Mouse (Mus musculus): ENCODE results near the gene Fxyd2. TPM values are rescaled to one million over a fixed set of nuclear protein-coding genes. Genes with fewer than 3 reads are reported as not detected.

The Fxyd2 gene
- not detected for total RNA-seq (2023)

DNA sequence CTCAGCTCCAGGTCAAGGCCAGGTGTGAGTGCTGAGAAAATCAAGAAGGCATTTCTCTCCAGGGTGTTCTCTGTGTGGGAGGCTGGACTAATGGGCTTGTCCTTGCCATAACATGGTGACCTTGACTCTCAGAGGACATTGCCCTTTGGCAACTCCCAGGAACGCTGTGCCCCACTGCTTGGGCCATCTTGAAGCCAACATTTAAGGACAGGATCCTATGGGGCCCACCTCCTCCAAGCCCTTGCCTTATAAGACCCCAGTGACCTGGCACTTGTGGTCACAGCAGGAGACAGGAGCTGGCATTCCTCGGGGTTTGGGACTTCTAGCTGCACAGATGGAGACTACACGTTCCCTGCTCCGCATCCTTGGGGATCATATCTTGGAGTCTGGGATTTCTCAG lies at the start of gene Fxyd2:
Gene Fxyd2 (plus strand): TSS at position 236 of the 400 bp plus-strand sequence.

DNA sequence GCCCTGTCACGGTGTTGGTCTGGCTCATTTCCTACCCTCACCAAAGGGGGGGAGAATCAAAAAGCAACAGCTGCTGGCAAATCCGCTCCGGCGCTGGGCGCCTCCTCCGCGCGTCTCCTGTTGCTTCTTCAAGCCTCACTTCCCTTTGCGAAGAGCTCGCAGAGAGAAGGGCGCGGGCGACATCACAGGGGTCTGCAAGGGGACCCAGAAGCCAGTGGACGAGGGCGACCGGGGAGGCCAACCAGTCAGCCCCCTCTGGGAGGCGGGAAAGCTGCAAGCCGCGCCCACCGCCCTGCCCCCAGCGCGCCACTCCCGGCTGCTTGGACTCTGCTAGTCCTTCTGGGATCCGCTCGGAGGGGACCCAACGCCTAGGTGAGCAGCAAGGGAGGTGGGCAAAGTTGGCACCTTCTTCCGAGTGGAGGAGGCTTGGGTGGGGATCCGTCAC lies 29.3 kb upstream of the Fxyd2 start, which contains the start of gene Fxyd6:
Gene Fxyd6 (plus strand): TSS at position 69 of the 445 bp plus-strand sequence.

DNA sequence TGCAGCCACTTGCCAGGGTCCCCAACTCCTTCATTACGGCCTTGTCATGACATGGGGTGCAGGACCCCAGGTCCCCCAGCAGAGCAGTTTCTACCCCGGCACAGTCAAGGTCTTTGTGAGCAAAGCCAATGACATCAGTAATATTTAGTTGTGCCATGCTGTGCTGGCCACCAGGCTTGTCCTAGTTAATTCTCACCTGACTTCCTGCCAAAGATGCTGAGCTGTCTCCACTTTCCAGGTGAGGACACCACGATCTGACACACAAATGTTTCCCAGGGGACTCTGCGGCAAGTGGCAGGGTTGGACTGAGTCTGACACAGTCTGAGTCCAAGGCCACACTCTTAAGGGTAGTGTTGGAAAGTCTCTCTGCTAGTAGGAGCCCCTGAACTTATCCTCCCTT lies 27.0 kb downstream of the Fxyd2 start, which contains the start of gene Dscaml1:
Gene Dscaml1 (plus strand): TSS at position 173 of the 400 bp plus-strand sequence.

Other genes with a start within 250 kb of the Fxyd2 start
- not detected for gene BC049352, start 217.7 kb upstream of the Fxyd2 start, total RNA-seq (2023)
- not detected for gene Tmprss4, start 195.6 kb upstream of the Fxyd2 start, total RNA-seq (2023)
- 25.2 TPM for gene Il10ra, start 130.5 kb upstream of the Fxyd2 start, total RNA-seq (2023)
- not detected for gene Tmprss13, start 80.6 kb upstream of the Fxyd2 start, total RNA-seq (2023)
- gene Fxyd6, start 29.5 kb upstream of the Fxyd2 start, total RNA-seq (2023): not detected
- gene Dscaml1, start 27.0 kb downstream of the Fxyd2 start, total RNA-seq (2023): not detected

Data from CD4-positive naive resting alpha-beta T cell, adult 76 days (primary cell).